Mouse (Mus musculus) heart, embryonic 14.5 days (tissue): Measurements from ENCODE around the gene Klk1. TPM values are rescaled to one million over a fixed set of nuclear protein-coding genes. Genes with fewer than 3 reads are reported as not detected.
A peak's percentile ranks its signal among the peaks of the same experiment; 100 is the strongest.
"Not testable (repeated sequence)": the region's sequence is repeated elsewhere in the genome, so short reads cannot be mapped to it uniquely, and the experiment has no call there.

Experiments
- ATAC-seq: fragments of 200-750 bp; cut with Nextera tagmentation; 2 replicates; pipeline ENCODE4 v1.8.0; 2017; ENCODE audit warnings: low read depth, moderate TSS enrichment; ENCODE audit not compliant: insufficient number of reproducible peaks, insufficient read depth, low FRiP score
- H3K27ac ChIP-seq, 2 experiments: fragments of 200-500 bp in 1 of 2; fragments of 300-500 bp in 1 of 2; sonication (generic) in 1 of 2; replicated peaks in 1 of 2; 2 replicates each; pipeline ENCODE4 v1.5.1; 2012 to 2014; ENCODE audit warnings: low read depth in 2 of 2, low read length in 2 of 2, control low read depth in 1 of 2, mild to moderate bottlenecking in 1 of 2, mixed read lengths in 1 of 2; ENCODE audit not compliant: control insufficient read depth in 1 of 2, insufficient read depth in 1 of 2
- H3K27me3 ChIP-seq: fragments of 300-500 bp; sonication (generic); 2 replicates; pipeline ENCODE4 v1.6.1; 2014; ENCODE audit warnings: mild to moderate bottlenecking, low read length, control low read depth; ENCODE audit not compliant: control insufficient read depth, insufficient read depth
- H3K36me3 ChIP-seq: fragments of 300-500 bp; sonication (generic); 2 replicates; pipeline ENCODE4 v1.6.1; 2014; ENCODE audit warnings: mild to moderate bottlenecking, control low read depth, low read length, mixed read lengths; ENCODE audit not compliant: control insufficient read depth, insufficient read depth
- H3K4me1 ChIP-seq, 2 experiments: fragments of 200-500 bp in 1 of 2; fragments of 300-500 bp in 1 of 2; sonication (generic) in 1 of 2; 2 replicates each; pipeline ENCODE4 v1.6.1; 2012 to 2014; ENCODE audit warnings: low read length in 2 of 2, control low read depth in 1 of 2, mixed read lengths in 1 of 2; ENCODE audit not compliant: control insufficient read depth in 2 of 2, insufficient read depth in 2 of 2
- H3K4me2 ChIP-seq: fragments of 300-500 bp; sonication (generic); 2 replicates; pipeline ENCODE4 v1.6.1; 2014; ENCODE audit warnings: mild to moderate bottlenecking, low read length
- H3K4me3 ChIP-seq, 2 experiments: fragments of 200-500 bp in 1 of 2; fragments of 300-500 bp in 1 of 2; sonication (generic) in 1 of 2; 2 replicates each; pipeline ENCODE4 v1.5.1; 2012 to 2014; ENCODE audit warnings: low read length in 2 of 2, mild to moderate bottlenecking in 2 of 2, control low read depth in 1 of 2, low read depth in 1 of 2, moderate library complexity in 1 of 2; ENCODE audit not compliant: control insufficient read depth in 1 of 2, insufficient read depth in 1 of 2
- H3K9ac ChIP-seq: fragments of 300-500 bp; sonication (generic); 2 replicates; pipeline ENCODE4 v1.6.1; 2014; ENCODE audit warnings: mild to moderate bottlenecking, low read length
- H3K9me3 ChIP-seq: fragments of 300-500 bp; sonication (generic); 2 replicates; pipeline ENCODE4 v1.6.1; 2016; ENCODE audit warnings: low read length, control low read depth; ENCODE audit not compliant: control insufficient read depth
- WGBS: fragments of 180-500 bp; shearing (Covaris S2); extraction: QIAGEN DNeasy Blood & Tissue Kit; methylation state at CpG from one replicate; pipeline ENCODE4 v1.1.7; 2014; 5-methylcytosine and 5-hydroxymethylcytosine counted together
- polyA plus RNA-seq: library from polyadenylated mRNA; unstranded; fragments of >200 nt; fragmentation: Nextera tagmentation; extraction: Ambion mirVana; gene quantifications from 2 replicates; pipeline ENCODE4 v1.2.1, GENCODE M21; 2014

Klk1 gene
- polyA plus RNA-seq, 1 experiment from 2014 or later = not detected

GRCm38 (mm10) chr7:44246055-44246983 lies 21.2 kb downstream of the Klk1 start, which contains the start of the genes 1700028J19Rik and 2410002F23Rik:
Gene 1700028J19Rik (minus strand): TSS chr7:44246695.
Gene 2410002F23Rik (plus strand): TSS chr7:44246722.
- H3K9ac ChIP-seq = peak within 1 kb of the TSS; percentile 97
- peaks cover 34% of the 10 kb centered on the region for H3K36me3 ChIP-seq
- H3K4me1 ChIP-seq = peaks cover 3 to 16% of the 10 kb centered on the region in 2 experiments; a peak in 3 of 4 replicates
- H3K4me2 ChIP-seq = peak within 1 kb of the TSS; percentile 92
- ATAC-seq = peak; percentile 86
- WGBS = under 1% methylated on average over 62 of the region's 62 CpGs
- peak within 1 kb of the TSS; percentile 84 to 97 for H3K4me3 ChIP-seq
- H3K27me3 ChIP-seq = no peaks in the 10 kb centered on the region
- peak within 1 kb of the TSS; percentile 86 to 88 for H3K27ac ChIP-seq
- no peaks in the 10 kb centered on the region for H3K9me3 ChIP-seq

- ATAC-seq = no peak
- peak overlapping the region; percentile 86 to 88 for H3K27ac ChIP-seq
- peak overlapping the region; percentile 97 for H3K9ac ChIP-seq
- peaks cover 39% of the 10 kb centered on the region for H3K36me3 ChIP-seq
- peak overlapping the region; percentile 92 for H3K4me2 ChIP-seq
- H3K4me3 ChIP-seq = peak overlapping the region; percentile 84 to 97
- no peaks in the 10 kb centered on the region for H3K9me3 ChIP-seq
- H3K4me1 ChIP-seq = peaks cover 3 to 16% of the 10 kb centered on the region in 2 experiments; a peak in 3 of 4 replicates
- H3K27me3 ChIP-seq = no peaks in the 10 kb centered on the region
- WGBS = under 1% methylated on average over 23 of the region's 23 CpGs
These were observed 21.9 kb downstream of the Klk1 start for GRCm38 (mm10) chr7:44246984-44247470.

- H3K4me2 ChIP-seq = peak overlapping the region; percentile 92
- H3K27me3 ChIP-seq = no peaks in the 10 kb centered on the region
- H3K4me3 ChIP-seq = peak overlapping the region in 1 of 2 experiments; percentile 97; a peak in 2 of 4 replicates
- peak overlapping the region; percentile 97 for H3K9ac ChIP-seq
- H3K27ac ChIP-seq = no peak overlapping the region
- peaks cover 3 to 16% of the 10 kb centered on the region in 2 experiments; a peak in 3 of 4 replicates for H3K4me1 ChIP-seq
- WGBS = 96% methylated on average over 2 of the region's 2 CpGs
- no peak for ATAC-seq
- H3K36me3 ChIP-seq = peaks cover 48% of the 10 kb centered on the region
- no peaks in the 10 kb centered on the region for H3K9me3 ChIP-seq
These were observed 22.8 kb downstream of the Klk1 start for GRCm38 (mm10) chr7:44247971-44248370.

GRCm38 (mm10) chr7:44249248-44249647 lies 24.1 kb downstream of the Klk1 start:
- H3K9me3 ChIP-seq = no peaks in the 10 kb centered on the region
- 94% methylated on average over 4 of the region's 4 CpGs for WGBS
- H3K27ac ChIP-seq = no peak overlapping the region
- no peak for ATAC-seq
- no peak overlapping the region for H3K4me2 ChIP-seq
- H3K4me1 ChIP-seq = peaks cover 3 to 16% of the 10 kb centered on the region in 2 experiments; a peak in 3 of 4 replicates
- no peak overlapping the region for H3K9ac ChIP-seq
- peaks cover 60% of the 10 kb centered on the region for H3K36me3 ChIP-seq
- no peaks in the 10 kb centered on the region for H3K27me3 ChIP-seq
- no peak overlapping the region for H3K4me3 ChIP-seq

GRCm38 (mm10) chr7:44250732-44251275 lies 25.6 kb downstream of the Klk1 start:
- ATAC-seq, H3K4me3 ChIP-seq, H3K9me3 ChIP-seq, H3K27ac ChIP-seq, H3K9ac ChIP-seq, H3K4me2 ChIP-seq, H3K27me3 ChIP-seq: not testable (repeated sequence)
- H3K36me3 ChIP-seq = peaks cover 60% of the 10 kb centered on the region
- 89% methylated on average over 17 of the region's 17 CpGs for WGBS
- H3K4me1 ChIP-seq = peaks cover 5 to 18% of the 10 kb centered on the region in 2 experiments; a peak in 3 of 4 replicates

- H3K36me3 ChIP-seq = peaks cover 56% of the 10 kb centered on the region
- ATAC-seq = no peak
- WGBS = 60% methylated on average over 15 of the region's 15 CpGs
These were observed 28.0 kb downstream of the Klk1 start for GRCm38 (mm10) chr7:44253023-44253616.

GRCm38 (mm10) chr7:44254930-44255329 lies 29.8 kb downstream of the Klk1 start:
- no peaks in the 10 kb centered on the region for H3K27me3 ChIP-seq
- 52% methylated on average over 6 of the region's 6 CpGs for WGBS

More at GRCm38 (mm10) chr7:44253023-44253616, 28.0 kb downstream of the Klk1 start:
- H3K27ac ChIP-seq = no peak overlapping the region
- no peaks in the 10 kb centered on the region for H3K27me3 ChIP-seq
- no peaks in the 10 kb centered on the region for H3K9me3 ChIP-seq
- H3K4me1 ChIP-seq = peaks cover 5 to 10% of the 10 kb centered on the region in 2 experiments; a peak in 3 of 4 replicates
- H3K4me2 ChIP-seq = no peak overlapping the region
- H3K4me3 ChIP-seq = no peak overlapping the region
- H3K9ac ChIP-seq = no peak overlapping the region

More at GRCm38 (mm10) chr7:44254930-44255329, 29.8 kb downstream of the Klk1 start:
- Histone ChIP-seq H3K36me3 (peaks cover 38% of the 10 kb centered on the region), H3K4me3 (no peak overlapping the region), H3K4me2 (no peak overlapping the region), H3K27ac (no peak overlapping the region), H3K9me3 (no peaks in the 10 kb centered on the region), H3K9ac (no peak overlapping the region), H3K4me1 (peaks cover 5 to 7% of the 10 kb centered on the region in 2 experiments; a peak in 3 of 4 replicates)
- no peak for ATAC-seq
